Mouse (Mus musculus): ENCODE data around the gene Kxd1.
"Not testable (repeated sequence)": the region's sequence is repeated elsewhere in the genome, so short reads cannot be mapped to it uniquely, and the experiment has no call there.

Gene Kxd1

DNA sequence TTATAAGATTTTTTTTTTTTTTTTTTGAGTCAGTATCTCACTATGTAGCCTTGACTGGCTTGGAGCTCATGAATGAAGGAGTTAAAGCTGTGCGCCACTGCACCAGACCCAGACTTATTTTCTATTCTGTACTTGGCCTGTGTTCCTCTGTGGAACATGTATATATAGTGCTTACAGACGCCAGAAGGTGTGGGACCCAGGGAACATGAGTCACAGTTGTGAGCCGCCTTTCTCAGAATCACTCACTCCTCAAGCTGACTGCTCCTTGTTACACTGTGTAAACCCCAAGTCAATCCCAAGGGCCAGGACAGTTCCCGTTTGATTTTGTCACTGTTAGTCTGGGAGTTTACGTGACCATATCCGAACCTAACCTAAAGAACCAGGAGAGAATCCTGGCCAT lies 8.7 kb downstream of the Kxd1 start:
- no peak for DNase-seq (ENCODE audit: low read depth in 1 of 2, low spot score in 2 of 2)

- no peak for DNase-seq (ENCODE audit: low read depth in 1 of 2, low spot score in 2 of 2)
Observed at GRCm38 (mm10) chr8:70517940-70518643, 9.7 kb downstream of the Kxd1 start.

DNA sequence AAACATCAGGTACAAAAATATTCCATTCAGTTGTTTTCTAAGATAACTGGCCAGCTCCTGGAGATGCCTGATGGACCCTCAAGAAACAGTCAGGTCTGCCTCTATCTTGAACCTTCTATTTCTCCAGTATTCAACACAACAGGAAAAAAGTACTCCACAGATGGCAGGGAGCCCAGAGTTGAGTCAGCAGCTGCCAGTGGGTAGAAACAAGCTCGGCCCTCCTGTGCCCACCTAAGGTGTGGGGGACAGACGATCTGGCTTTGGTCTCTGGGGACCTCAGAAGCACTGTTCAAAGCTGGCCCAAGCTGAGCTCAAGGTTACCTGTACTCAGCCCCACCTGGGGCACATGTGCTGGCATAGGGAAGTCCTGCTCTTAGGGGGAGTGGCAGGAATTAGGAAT lies 14.3 kb downstream of the Kxd1 start:
- DNase-seq (ENCODE audit: low read depth in 1 of 2, low spot score in 2 of 2) = no peak

DNA sequence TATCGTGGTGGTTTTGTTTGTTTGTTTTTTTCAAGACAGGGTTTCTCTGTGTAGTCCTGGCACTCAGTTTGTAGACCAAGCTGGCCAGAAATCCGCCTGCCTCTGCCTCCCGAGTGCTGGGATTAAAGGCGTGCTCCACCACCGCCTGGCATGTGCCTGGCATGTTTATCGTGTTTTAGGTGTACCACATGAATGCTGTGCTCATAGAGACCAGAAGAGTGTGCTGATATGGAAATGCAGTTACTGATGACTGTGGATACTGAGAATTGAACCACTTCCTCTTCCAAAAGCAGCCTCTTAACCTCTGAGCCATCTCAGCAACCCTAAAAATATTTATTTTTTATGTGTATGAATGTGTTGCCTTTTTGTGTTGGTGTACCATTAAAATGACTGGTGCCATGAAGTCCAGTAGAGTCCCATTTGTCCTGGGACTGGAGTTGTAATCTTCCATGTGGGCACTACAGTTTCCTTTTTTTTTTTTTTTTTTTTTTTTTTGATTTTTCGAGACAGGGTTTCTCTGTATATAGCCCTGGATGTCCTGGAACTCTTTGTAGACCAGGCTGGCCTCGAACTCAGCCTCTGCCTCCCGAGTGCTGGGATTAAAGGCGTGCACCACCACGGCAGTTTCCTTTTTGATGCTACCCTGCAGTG lies 15.4 kb downstream of the Kxd1 start:
- no peak for DNase-seq (ENCODE audit: low read depth in 1 of 2, low spot score in 2 of 2)

DNA sequence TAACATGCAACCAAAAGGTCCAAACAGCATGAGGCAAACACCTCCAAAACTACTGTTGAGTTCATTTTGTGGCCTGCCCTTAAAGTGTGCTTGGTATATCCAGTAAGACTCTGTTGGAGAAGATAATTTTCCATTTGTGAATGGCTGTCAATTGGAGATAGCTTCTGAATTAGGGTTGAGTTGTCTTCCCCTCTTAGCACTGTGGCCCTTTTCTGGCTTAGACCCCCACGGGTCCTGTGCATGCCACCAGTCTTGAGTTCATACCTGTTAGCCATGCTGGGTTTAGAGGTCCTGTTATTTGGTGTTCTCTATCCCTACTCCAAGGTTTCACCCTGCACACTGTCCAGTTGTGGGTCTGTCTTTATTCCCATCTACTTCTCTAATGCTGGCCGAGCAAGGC lies 16.0 kb downstream of the Kxd1 start:
- no peak for DNase-seq (ENCODE audit: low read depth in 1 of 2, low spot score in 2 of 2)

DNA sequence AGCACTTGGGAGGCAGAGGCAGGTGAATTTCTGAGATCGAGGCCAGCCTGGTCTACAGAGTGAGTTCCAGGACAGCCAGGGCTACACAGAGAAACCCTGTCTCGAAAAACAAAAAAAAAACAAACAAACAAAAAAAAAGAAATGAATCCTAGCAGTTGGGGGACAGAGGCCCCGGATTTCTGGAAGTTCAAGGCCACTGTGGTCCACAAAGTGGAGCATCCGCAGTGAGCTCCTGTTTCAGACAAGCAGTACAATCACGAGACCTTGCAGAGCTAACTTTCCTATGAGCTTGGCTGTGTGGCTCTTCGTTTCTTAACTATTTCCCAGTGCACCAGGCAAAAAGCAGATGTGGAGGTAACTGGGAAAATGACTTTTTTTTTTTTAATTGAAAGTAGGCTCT lies 16.6 kb downstream of the Kxd1 start:
- DNase-seq (ENCODE audit: low read depth in 1 of 2, low spot score in 2 of 2) = not testable (repeated sequence)

- peak; percentile 89 to 97 for DNase-seq (ENCODE audit: low read depth in 1 of 2, low spot score in 2 of 2)
Observed at GRCm38 (mm10) chr8:70510228-70510915, 17.4 kb downstream of the Kxd1 start, which contains the start of gene Uba52. TSS of gene Uba52 (minus strand) at chr8:70510801.

- no peak for DNase-seq (ENCODE audit: low read depth in 1 of 2, low spot score in 2 of 2)
Observed at GRCm38 (mm10) chr8:70509281-70509952, 18.3 kb downstream of the Kxd1 start.

DNA sequence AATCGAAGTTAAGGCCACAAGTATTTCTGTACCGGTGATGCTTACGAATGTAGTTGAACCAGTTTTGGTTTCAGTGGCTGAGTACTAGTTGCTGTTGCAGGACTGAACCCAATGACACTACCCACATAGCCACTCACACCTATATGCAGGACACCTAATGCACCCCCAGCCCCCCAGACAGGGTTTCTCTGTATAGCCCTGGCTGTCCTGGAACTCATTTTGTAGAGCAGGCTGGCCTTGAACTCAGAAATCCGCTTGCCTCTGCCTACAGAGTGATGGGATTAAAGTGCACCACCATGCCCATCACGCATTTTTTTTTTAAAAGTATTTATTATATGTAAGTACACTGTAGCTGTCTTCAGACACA lies 20.7 kb downstream of the Kxd1 start:
- no peak for DNase-seq (ENCODE audit: low read depth in 1 of 2, low spot score in 2 of 2)

- peak; percentile 76 to 83 for DNase-seq (ENCODE audit: low read depth in 1 of 2, low spot score in 2 of 2)
Observed at GRCm38 (mm10) chr8:70506328-70507026, 21.3 kb downstream of the Kxd1 start, which contains the start of gene Rex1bd. TSS of gene Rex1bd (minus strand) at chr8:70506752.

GRCm38 (mm10) chr8:70505698-70506327 lies 21.9 kb downstream of the Kxd1 start:
- no peak for DNase-seq (ENCODE audit: low read depth in 1 of 2, low spot score in 2 of 2)

- DNase-seq (ENCODE audit: low read depth in 1 of 2, low spot score in 2 of 2) = peak in 1 of 2 experiments; percentile 54
Observed at GRCm38 (mm10) chr8:70504851-70505250, 22.9 kb downstream of the Kxd1 start.

GRCm38 (mm10) chr8:70504291-70504716 lies 23.5 kb downstream of the Kxd1 start:
- no peak for DNase-seq (ENCODE audit: low read depth in 1 of 2, low spot score in 2 of 2)

DNA sequence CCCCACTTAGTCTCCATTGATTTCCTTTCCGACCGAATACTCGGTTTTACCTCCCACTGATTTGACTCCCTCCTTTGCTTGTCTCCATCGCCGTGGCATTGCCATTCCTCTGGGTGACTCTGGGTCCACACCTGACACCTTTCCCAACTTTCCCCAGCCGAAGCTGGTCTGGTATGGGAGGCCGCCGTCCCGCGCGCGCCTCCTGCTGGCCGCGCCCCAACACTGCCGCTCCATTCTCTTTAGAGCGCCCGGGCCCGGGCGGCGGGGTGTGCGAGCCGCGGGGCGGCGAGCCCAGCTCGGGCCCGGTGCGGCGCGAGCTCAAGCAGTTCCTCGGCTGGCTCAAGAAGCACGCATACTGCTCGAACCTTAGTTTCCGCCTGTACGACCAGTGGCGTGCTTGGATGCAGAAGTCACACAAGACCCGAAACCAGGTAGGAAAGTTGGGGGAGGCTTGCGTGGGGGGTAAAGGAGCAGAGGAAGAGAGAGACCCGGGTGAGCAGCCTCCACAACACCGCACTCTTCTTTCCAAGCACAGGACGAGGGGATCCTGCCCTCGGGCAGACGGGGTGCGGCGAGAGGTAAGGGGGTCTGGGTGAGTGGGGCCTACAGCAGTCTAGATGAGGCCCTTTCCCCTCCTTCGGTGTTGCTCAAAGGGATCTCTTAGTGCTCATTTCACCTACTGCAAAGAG lies 24.6 kb downstream of the Kxd1 start:
- no peak for DNase-seq (ENCODE audit: low read depth in 1 of 2, low spot score in 2 of 2)

DNA sequence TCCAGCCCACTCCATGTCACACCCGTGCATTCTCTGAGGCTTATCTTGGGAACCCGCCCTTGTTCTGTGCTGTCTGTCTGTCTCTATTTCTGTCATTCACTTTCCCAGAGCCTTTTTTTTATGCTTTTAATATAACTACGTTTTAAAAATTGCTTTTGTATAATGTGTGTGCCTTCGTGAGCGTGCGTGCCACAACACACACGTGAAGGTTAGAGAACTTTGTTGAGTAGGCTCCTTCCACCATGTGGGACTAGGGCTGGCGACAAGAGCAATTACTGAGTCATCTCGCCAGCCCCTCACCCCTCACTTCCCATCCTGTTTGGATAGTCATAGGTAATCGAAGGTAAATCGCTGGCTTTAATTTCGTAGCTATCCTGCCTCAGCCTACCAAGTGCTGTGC lies 25.2 kb downstream of the Kxd1 start:
- no peak for DNase-seq (ENCODE audit: low read depth in 1 of 2, low spot score in 2 of 2)

GRCm38 (mm10) chr8:70501820-70502529 lies 25.8 kb downstream of the Kxd1 start:
- DNase-seq (ENCODE audit: low read depth in 1 of 2, low spot score in 2 of 2) = no peak

- no peak for DNase-seq (ENCODE audit: low read depth in 1 of 2, low spot score in 2 of 2)
Observed at GRCm38 (mm10) chr8:70500386-70501301, 27.1 kb downstream of the Kxd1 start.

DNA sequence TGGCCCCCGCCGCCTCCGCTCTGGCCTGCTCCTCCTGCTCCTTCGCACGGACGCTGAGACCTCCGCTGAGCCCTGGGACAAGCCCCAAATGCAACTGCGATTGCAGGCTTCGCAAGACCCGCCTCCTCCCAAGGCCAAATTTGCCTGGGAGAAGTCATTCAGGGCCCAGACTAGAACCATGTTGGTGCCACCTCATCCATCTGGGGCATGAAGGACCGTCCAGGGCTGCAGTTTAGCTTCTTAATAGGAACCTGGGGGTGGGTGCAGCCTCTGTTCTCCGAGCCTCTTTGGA lies 32.0 kb downstream of the Kxd1 start:
- DNase-seq (ENCODE audit: low read depth in 1 of 2, low spot score in 2 of 2) = no peak
